Mouse (Mus musculus) erythroblast, embryonic 14.5 days (primary cell): ENCODE data around the gene Olfr1412.

Experiments used
- GATA1 ChIP-seq: IDR thresholded peaks from 2 replicates; pipeline ENCODE4 v1.6.1; 2012; ENCODE audit warnings: low read length, inconsistent platforms, mixed read lengths
- TAL1 ChIP-seq: IDR thresholded peaks from 3 replicates; pipeline ENCODE4 v1.6.1; 2012; ENCODE audit warnings: low read length, inconsistent platforms, mixed read lengths

DNA sequence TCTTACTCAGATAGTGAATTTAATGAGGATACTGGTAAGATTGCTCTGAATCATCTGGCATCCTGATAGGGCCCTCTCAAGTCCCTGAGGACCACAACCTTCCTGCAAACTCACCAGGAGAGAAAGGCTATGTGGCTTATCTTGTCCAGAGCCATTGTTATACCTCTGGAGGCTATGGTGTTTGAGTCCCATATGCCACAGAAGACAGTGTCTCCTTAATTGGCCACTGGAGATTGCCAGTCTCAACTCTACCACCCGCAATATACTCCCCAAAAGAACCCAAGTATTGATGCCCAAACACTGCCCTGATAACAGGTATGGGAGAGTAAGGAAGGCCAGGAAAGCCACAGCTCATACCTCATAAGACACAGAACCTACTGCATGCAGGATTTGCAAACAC lies 19.9 kb downstream of the Olfr1412 start, which contains the start of gene Olfr1410:
- TF ChIP-seq GATA1 (no peak), TAL1 (no peak)
